Mouse (Mus musculus) megakaryocyte, embryonic 14.5 days (primary cell): ENCODE results near the gene Mmel1. TPM values are rescaled to one million over a fixed set of nuclear protein-coding genes. Genes with fewer than 3 reads are reported as not detected.
A peak's percentile ranks its signal among the peaks of the same experiment; 100 is the strongest.

Experiments
- H3K27me3 ChIP-seq: replicated peaks from 2 replicates; pipeline ENCODE3; 2012; ENCODE audit warnings: inconsistent platforms
- H3K36me3 ChIP-seq: replicated peaks from 2 replicates; pipeline ENCODE3; 2012; ENCODE audit warnings: low read length, inconsistent platforms, mixed read lengths
- H3K4me1 ChIP-seq: 2 replicates; pipeline ENCODE4 v1.6.1; 2012; ENCODE audit warnings: inconsistent platforms
- H3K4me3 ChIP-seq: replicated peaks from 2 replicates; pipeline ENCODE3; 2012; ENCODE audit warnings: moderate library complexity, mild to moderate bottlenecking, inconsistent platforms
- H3K9me3 ChIP-seq: 2 replicates; pipeline ENCODE4 v1.6.1; 2012; ENCODE audit warnings: inconsistent platforms
- FLI1 ChIP-seq: IDR thresholded peaks from 2 replicates; pipeline ENCODE4 v1.6.1; 2012; ENCODE audit warnings: low read length, inconsistent platforms, mixed read lengths
- GATA1 ChIP-seq: IDR thresholded peaks from 3 replicates; pipeline ENCODE4 v1.6.1; 2012; ENCODE audit warnings: mixed read lengths, low read length, inconsistent platforms, borderline replicate concordance
- polyA plus RNA-seq: library from polyadenylated mRNA; stranded (reverse); fragments of >175 nt; gene quantifications from 2 replicates; pipeline ENCODE4 v1.2.3, GENCODE M21; 2012; ENCODE audit warnings: low replicate concordance; ENCODE audit not compliant: insufficient read depth

Mmel1 gene
- polyA plus RNA-seq, 1 experiment, result 1.2 TPM

- H3K9me3 ChIP-seq, result peaks cover 19% of the 10 kb centered on the region
- H3K27me3 ChIP-seq, result peaks cover 73% of the 10 kb centered on the region
- no peak for TF ChIP-seq FLI1
- no peak for TF ChIP-seq GATA1
- H3K4me3 ChIP-seq, result peak within 1 kb of the TSS; percentile 92
- H3K36me3 ChIP-seq, result no peaks in the 10 kb centered on the region
- H3K4me1 ChIP-seq, result peaks cover 28% of the 10 kb centered on the region
Observed at GRCm38 (mm10) chr4:154898506-154899446, 29.4 kb downstream of the Mmel1 start, which contains the start of gene Fam213b. TSS of gene Fam213b (minus strand) at chr4:154899135.

GRCm38 (mm10) chr4:154902371-154902770, 33.0 kb downstream of the Mmel1 start:
- peaks cover 19% of the 10 kb centered on the region for H3K9me3 ChIP-seq
- H3K4me1 ChIP-seq, result peaks cover 42% of the 10 kb centered on the region
- H3K27me3 ChIP-seq, result peaks cover 37% of the 10 kb centered on the region
- no peak for TF ChIP-seq FLI1
- TF ChIP-seq GATA1, result no peak
- H3K4me3 ChIP-seq, result no peak overlapping the region
- no peaks in the 10 kb centered on the region for H3K36me3 ChIP-seq

GRCm38 (mm10) chr4:154904185-154905071, 35.0 kb downstream of the Mmel1 start:
- Histone ChIP-seq H3K36me3 (no peaks in the 10 kb centered on the region), H3K9me3 (peaks cover 19% of the 10 kb centered on the region), H3K27me3 (peaks cover 16% of the 10 kb centered on the region), H3K4me3 (peak overlapping the region; percentile 88), H3K4me1 (peaks cover 40% of the 10 kb centered on the region)
- TF ChIP-seq GATA1, result no peak

GRCm38 (mm10) chr4:154907833-154908232, 38.4 kb downstream of the Mmel1 start:
- no peaks in the 10 kb centered on the region for H3K27me3 ChIP-seq
- no peak overlapping the region for H3K4me3 ChIP-seq
- H3K4me1 ChIP-seq, result peaks cover 50% of the 10 kb centered on the region
- no peaks in the 10 kb centered on the region for H3K9me3 ChIP-seq
- H3K36me3 ChIP-seq, result no peaks in the 10 kb centered on the region
- TF ChIP-seq FLI1, result no peak
- TF ChIP-seq GATA1, result no peak

GRCm38 (mm10) chr4:154908490-154908889, 39.1 kb downstream of the Mmel1 start:
- Histone ChIP-seq H3K36me3 (no peaks in the 10 kb centered on the region), H3K4me3 (no peak overlapping the region), H3K9me3 (no peaks in the 10 kb centered on the region), H3K27me3 (peaks cover 3% of the 10 kb centered on the region), H3K4me1 (peaks cover 50% of the 10 kb centered on the region)
- TF ChIP-seq FLI1 (no peak), GATA1 (no peak)

GRCm38 (mm10) chr4:154910606-154911522, 41.5 kb downstream of the Mmel1 start:
- H3K27me3 ChIP-seq, result peaks cover 11% of the 10 kb centered on the region
- peaks cover 44% of the 10 kb centered on the region for H3K4me1 ChIP-seq
- no peak for TF ChIP-seq FLI1
- TF ChIP-seq GATA1, result no peak
- peak overlapping the region; percentile 48 for H3K4me3 ChIP-seq
- no peaks in the 10 kb centered on the region for H3K9me3 ChIP-seq
- no peaks in the 10 kb centered on the region for H3K36me3 ChIP-seq

GRCm38 (mm10) chr4:154911644-154912043, 42.3 kb downstream of the Mmel1 start:
- no peaks in the 10 kb centered on the region for H3K9me3 ChIP-seq
- TF ChIP-seq FLI1, result no peak
- no peak for TF ChIP-seq GATA1
- peaks cover 44% of the 10 kb centered on the region for H3K4me1 ChIP-seq
- peaks cover 1% of the 10 kb centered on the region for H3K36me3 ChIP-seq
- peaks cover 11% of the 10 kb centered on the region for H3K27me3 ChIP-seq
- H3K4me3 ChIP-seq, result no peak overlapping the region

GRCm38 (mm10) chr4:154913845-154914244, 44.5 kb downstream of the Mmel1 start:
- Histone ChIP-seq H3K4me3 (no peak overlapping the region), H3K27me3 (peaks cover 11% of the 10 kb centered on the region), H3K36me3 (peaks cover 16% of the 10 kb centered on the region), H3K9me3 (no peaks in the 10 kb centered on the region; the same call in 1 of the 2 replicates), H3K4me1 (peaks cover 32% of the 10 kb centered on the region)
- TF ChIP-seq FLI1 (no peak), GATA1 (no peak)

GRCm38 (mm10) chr4:154914252-154914651, 44.9 kb downstream of the Mmel1 start:
- TF ChIP-seq GATA1 (no peak), FLI1 (no peak)
- peaks cover 31% of the 10 kb centered on the region for H3K4me1 ChIP-seq
- H3K9me3 ChIP-seq, result no peaks in the 10 kb centered on the region; the same call in 1 of the 2 replicates
- peaks cover 11% of the 10 kb centered on the region for H3K27me3 ChIP-seq
- H3K4me3 ChIP-seq, result no peak overlapping the region
- peaks cover 16% of the 10 kb centered on the region for H3K36me3 ChIP-seq
